Mouse (Mus musculus) c-Kit-negative CD71-positive TER-119-positive erythroid progenitor cells, embryonic 14.5 days (primary cell): ENCODE results near the gene Ankrd49.

Source experiments
- DNase-seq: peaks from one replicate; pipeline ENCODE4 v3.0.0-alpha.2; 2013; ENCODE audit warnings: low read depth, low spot score

Gene Ankrd49

DNA sequence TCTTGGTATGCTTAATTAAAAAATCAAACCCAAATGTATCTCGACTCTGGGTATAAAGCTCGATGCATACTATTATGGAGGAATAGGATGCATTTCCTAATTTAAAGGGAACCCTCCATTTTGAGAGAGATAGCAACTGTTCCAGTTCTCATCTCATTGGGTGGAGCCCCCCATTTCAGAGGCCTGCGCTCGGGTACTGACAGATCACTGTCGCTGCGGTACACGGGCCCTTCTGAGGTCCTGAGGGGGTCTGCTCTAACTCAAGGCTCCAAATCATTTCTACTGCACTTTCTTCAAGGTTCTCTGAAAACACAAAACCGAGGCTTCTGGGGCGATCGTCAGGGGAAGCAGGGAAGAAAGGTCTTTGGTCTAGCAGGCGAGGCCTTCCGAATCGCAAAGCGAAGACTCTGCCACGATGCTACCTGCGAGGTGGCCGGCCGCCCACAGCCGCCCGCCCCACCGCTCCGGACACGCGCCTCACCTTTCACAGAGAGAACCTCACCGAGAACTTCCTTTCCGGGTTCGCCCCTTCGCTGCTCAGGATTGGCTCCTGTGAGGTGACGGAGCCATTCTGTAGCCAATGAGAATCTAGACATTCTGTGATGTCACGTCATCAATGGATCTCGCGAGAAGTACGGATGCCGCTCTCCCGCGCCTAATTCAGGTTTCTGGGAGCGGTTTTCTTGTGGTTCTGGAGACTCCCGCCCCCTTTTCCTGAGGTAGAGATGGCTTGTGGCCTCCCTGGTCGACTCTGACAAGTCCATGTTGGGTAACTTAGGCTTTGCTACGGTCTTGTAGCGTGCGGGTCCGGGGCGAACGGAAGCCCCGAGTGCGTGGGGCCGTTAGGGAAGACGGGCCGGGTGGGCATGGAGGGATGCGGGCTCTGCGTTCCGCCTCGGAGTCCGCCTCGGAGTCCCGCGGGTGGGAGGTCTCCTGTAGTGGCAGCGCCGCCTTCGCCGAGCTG lies at the start of gene Ankrd49, which contains the start of gene Mre11a:
TSS of gene Ankrd49 (minus strand) at position 818 of the 964 bp plus-strand sequence.
TSS of gene Mre11a (plus strand) at position 616 of the 964 bp plus-strand sequence.
- DNase-seq: peak; percentile 97

GRCm38 (mm10) chr9:14832046-14832445 lies 47.4 kb upstream of the Ankrd49 start:
- DNase-seq: no peak

DNA sequence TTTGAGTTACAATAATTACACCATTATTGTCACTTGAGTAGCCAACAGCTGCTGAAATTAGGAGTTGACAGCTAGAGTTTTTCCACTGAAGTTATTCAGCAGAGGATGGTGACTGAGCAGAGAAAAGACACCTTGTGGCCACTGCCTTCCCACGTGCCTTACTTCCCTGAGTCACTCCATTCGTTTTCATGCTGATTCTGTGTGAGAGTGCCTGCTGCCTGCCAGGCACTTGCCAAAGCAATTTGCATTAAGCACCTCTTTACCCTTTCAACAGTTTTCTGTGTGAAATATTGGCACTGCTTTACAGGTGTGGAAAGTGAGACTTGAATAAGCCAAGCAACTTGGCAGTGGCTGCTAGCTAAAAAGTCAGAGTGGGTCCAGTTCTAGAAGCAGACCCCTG lies 43.2 kb upstream of the Ankrd49 start:
- no peak for DNase-seq

DNA sequence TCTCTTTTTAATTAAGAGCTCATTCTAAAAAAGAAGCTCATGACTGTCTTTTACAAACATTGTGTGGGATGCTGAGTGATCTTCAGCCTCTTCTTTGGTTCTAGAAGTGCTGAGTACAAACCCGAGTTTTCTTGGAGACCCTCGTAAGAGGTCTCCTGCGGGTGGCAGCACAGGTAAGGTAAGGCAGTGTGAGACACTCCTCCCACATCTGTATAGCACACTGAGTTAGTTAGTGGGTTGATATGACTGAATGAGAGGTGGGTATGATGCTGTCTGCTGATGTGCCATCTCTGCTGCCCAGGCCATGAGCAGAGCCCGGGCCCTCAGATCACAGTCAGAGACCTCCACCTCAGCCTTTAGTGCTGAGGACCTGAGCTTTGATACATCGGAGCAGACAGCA lies 40.2 kb upstream of the Ankrd49 start:
- no peak for DNase-seq

- DNase-seq: no peak
These were observed 36.7 kb upstream of the Ankrd49 start for GRCm38 (mm10) chr9:14821396-14821795.

DNA sequence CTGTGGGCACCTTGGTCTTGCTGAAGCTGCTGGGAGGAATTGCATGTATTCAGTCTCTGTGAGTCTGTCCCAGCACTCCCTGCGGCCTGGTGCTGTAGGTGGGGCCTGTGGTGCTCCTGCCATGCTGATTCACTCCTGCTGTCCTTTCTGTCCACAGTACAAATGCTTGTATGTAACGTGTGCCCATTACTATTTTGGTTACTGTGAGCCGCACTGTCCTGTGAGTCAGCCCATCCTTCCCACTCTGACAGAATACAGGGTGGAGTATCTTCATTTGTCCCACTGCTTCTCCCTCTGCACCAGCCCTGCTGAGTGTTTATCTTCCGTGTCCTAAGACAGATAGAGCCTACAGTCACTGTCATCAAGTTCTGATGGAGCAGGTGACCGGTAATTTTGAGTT lies 25.5 kb upstream of the Ankrd49 start:
- DNase-seq: no peak

GRCm38 (mm10) chr9:14806786-14807185 lies 22.1 kb upstream of the Ankrd49 start:
- DNase-seq: no peak

GRCm38 (mm10) chr9:14805714-14806113 lies 21.1 kb upstream of the Ankrd49 start:
- DNase-seq: no peak

DNA sequence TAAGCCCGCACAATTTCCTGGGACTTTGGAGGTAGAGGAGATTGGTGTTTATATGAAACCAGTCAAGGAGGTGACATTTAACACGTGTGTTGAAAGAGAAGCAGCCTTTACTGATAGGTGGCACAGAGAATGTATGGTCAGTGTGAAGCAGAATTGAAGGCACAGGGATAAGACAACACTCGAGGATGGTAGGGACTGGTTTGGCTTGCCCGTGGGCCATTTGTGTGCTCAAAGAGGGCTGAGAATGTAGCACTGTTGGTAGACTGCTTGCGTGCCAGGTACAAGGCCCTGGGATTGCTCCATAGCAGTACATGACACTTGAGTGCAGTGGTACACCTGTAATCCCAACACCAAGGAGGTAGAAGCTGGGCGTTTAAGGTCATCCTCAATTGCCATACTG lies 2.7 kb upstream of the Ankrd49 start:
- DNase-seq: no peak

- DNase-seq: no peak
These were observed 6.3 kb downstream of the Ankrd49 start for GRCm38 (mm10) chr9:14778341-14778740.

GRCm38 (mm10) chr9:14773813-14774212 lies 10.8 kb downstream of the Ankrd49 start:
- no peak for DNase-seq

- DNase-seq: no peak
These were observed 12.6 kb downstream of the Ankrd49 start for GRCm38 (mm10) chr9:14772074-14772473.

GRCm38 (mm10) chr9:14770803-14771471 lies 13.7 kb downstream of the Ankrd49 start, which contains the start of gene 1700012B09Rik:
TSS of gene 1700012B09Rik (minus strand) at chr9:14771030.
- DNase-seq: no peak

- DNase-seq: no peak
These were observed 14.8 kb downstream of the Ankrd49 start for GRCm38 (mm10) chr9:14769811-14770210.

GRCm38 (mm10) chr9:14764765-14765164 lies 19.9 kb downstream of the Ankrd49 start:
- DNase-seq: no peak

- no peak for DNase-seq
These were observed 25.4 kb downstream of the Ankrd49 start for GRCm38 (mm10) chr9:14759261-14759660.

DNA sequence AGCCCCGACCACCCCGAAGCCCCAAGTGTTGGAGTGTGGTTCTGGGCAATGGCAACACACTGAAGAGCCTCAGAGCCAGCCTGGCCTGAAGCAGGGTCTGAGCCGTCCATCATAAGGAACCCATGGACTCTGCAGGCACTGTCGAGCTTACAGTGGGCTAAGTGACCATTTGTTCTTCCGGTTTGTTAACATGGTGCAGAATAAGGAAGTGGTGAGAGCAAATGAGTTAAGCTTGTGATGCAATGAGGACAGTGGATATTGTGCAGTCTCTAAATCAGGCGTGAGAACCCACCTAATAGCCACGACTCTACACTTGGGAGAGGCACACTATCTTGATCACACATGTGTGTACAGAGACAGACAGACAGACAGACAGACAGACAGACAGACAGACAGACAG lies 26.1 kb downstream of the Ankrd49 start:
- DNase-seq: no peak

- DNase-seq: no peak
These were observed 30.2 kb downstream of the Ankrd49 start for GRCm38 (mm10) chr9:14754469-14754868.

DNA sequence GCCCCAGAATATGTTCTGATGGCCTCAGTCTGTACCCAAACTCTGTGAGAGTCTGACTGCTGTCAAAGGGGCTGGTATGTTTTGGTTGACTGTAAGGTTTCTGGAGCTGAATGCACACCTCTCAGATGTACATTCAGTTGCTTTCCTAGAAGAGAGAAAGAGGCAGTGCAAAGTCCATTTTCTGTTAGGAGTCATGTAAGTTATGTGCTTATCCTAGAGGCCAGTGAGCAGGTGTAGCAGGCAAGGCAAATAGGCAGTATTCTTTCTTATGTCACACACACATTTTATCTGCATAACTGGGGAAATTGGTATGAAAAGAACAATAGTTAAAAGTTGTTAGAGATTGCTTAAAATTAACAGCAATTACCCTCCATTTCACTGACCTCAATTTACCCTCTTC lies 30.7 kb downstream of the Ankrd49 start:
- no peak for DNase-seq

DNA sequence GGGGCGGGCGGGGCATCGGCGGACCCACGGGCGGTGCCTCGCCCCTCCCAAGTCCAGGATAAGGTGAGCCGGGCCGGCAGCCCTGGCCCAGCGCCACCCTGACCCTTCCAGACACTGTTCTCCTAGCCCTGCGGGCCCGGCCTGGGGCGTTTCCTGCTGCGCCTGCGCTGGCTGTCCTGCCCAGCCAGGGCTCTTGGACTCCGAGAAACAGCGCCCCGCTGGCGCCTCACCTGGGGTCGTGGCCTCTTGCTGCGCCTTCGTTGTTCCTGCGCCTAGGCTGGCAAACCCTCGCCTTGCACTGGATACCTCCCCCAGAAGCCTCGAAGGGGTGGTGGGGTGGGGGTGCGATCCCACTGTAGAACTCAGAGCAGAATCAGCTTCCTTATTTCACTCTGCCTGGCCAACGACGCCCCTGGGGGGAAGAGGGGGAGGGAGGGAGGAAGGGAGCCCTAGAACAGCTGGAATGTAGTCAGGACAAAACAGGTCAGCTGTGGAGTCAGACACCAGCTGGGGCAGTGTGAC lies 32.6 kb downstream of the Ankrd49 start, which contains the start of gene Fut4:
TSS of gene Fut4 (minus strand) at position 393 of the 522 bp plus-strand sequence.
- DNase-seq: no peak

DNA sequence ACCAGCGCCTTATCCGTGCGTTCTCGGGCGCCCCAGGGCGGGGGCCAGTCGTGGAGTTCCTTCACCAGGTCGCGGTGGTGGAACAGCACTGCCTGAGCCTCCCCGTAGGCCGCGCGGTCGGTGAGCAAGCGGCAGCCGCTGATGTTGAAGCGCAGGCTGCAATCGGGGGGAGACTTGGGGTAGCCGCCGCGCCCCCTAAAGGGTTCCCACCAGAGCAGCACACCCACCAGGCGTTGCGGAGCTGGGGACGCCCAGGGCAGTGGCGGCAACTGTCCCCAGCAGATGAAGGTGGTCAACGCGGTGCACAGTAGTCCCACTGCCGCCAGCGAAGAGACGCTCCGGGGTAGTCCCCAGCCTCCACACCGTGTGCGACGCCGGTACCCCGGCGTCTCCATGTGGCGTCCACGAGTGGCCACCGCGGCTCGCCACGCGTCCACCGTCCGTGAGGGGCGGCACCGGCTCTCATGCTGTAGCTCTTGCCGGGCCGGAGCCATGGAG lies 33.1 kb downstream of the Ankrd49 start:
- no peak for DNase-seq

DNA sequence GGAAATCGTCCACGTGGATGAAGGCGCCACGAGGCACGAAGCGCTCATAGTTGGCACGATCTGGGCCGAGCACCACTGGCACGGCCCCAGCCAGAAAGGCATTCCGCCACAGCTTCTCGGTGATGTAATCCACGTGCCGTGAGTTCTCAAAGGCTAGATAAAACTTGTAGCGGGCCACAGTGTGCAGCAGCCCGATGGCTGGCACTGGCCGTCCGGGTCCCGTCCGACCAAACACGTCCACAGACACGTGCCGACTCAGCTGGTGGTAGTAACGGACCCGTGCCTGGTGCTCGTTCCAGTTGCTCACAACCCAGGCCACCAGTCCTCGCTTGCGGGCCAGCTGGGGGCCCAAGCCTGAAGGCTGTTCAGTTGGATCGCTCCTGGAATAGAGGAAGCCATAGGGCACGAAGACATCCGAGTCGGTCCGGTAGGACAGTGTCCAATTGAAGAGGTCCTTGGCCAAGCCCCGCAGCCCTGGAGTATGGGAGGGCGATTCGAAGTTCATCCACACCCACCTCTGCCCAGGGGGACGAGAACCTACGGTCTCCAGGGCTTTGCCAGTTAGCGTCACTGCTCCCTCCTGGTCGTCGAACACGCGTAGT lies 33.7 kb downstream of the Ankrd49 start:
- DNase-seq: no peak
